Mouse (Mus musculus) hindbrain, postnatal 0 days (tissue): Measurements from ENCODE around the gene Tmem234. TPM values are rescaled to one million over a fixed set of nuclear protein-coding genes. Genes with fewer than 3 reads are reported as not detected.

Experiments used
- ATAC-seq: fragments of 200-750 bp; cut with Nextera tagmentation; 2 replicates; pipeline ENCODE4 v1.8.0; 2017; ENCODE audit warnings: mild to moderate bottlenecking, moderate TSS enrichment, moderate library complexity
- DNase-seq: peaks from one replicate; pipeline ENCODE4 v3.0.0-alpha.2; 2015; ENCODE audit warnings: low spot score
- H3K27ac ChIP-seq: fragments of 300-500 bp; sonication (generic); 2 replicates; pipeline ENCODE4 v1.5.1; 2014; ENCODE audit warnings: mild to moderate bottlenecking
- H3K27me3 ChIP-seq: fragments of 300-500 bp; sonication (generic); 2 replicates; pipeline ENCODE4 v1.6.1; 2014; ENCODE audit warnings: low read length, mixed read lengths; ENCODE audit not compliant: insufficient read depth
- H3K36me3 ChIP-seq: fragments of 300-500 bp; sonication (generic); 2 replicates; pipeline ENCODE4 v1.6.1; 2014; ENCODE audit warnings: low read length, mixed read lengths; ENCODE audit not compliant: insufficient read depth
- H3K4me1 ChIP-seq: fragments of 300-500 bp; sonication (generic); 2 replicates; pipeline ENCODE4 v1.6.1; 2014; ENCODE audit warnings: antibody characterized with exemption, low read length, mixed read lengths; ENCODE audit not compliant: insufficient read depth
- H3K4me2 ChIP-seq: fragments of 300-500 bp; sonication (generic); 2 replicates; pipeline ENCODE4 v1.6.1; 2014; ENCODE audit warnings: low read depth, mild to moderate bottlenecking, low read length, moderate library complexity, mixed read lengths
- H3K4me3 ChIP-seq: fragments of 300-500 bp; sonication (generic); 2 replicates; pipeline ENCODE4 v1.5.1; 2014; ENCODE audit warnings: low read length
- H3K9ac ChIP-seq: fragments of 300-500 bp; sonication (generic); replicated peaks from 2 replicates; pipeline ENCODE4 v1.6.1; 2014; ENCODE audit warnings: mild to moderate bottlenecking, low read length, moderate library complexity, mixed read lengths
- H3K9me3 ChIP-seq: fragments of 300-500 bp; sonication (generic); 2 replicates; pipeline ENCODE4 v1.6.1; 2016; ENCODE audit warnings: low read length, mixed read lengths
- CTCF ChIP-seq: IDR thresholded peaks from 2 replicates; pipeline ENCODE4 v1.5.1; 2016; ENCODE audit warnings: antibody characterized with exemption, control low read depth, low read depth
- WGBS: fragments of 180-500 bp; shearing (Covaris S2); extraction: QIAGEN DNeasy Blood & Tissue Kit; methylation state at CpG from one replicate; pipeline ENCODE4 v1.1.7; 2014; 5-methylcytosine and 5-hydroxymethylcytosine counted together
- polyA plus RNA-seq: library from polyadenylated mRNA; unstranded; fragments of >200 nt; fragmentation: Nextera tagmentation; extraction: Ambion mirVana; gene quantifications from 2 replicates; pipeline ENCODE4 v1.2.1, GENCODE M21; 2015
- total RNA-seq: library from RNA; depleted of rRNA; stranded (reverse); fragments of >200 nt; gene quantifications from 2 replicates; pipeline ENCODE4 v1.2.3, GENCODE M21; 2014

Tmem234 gene
- total and polyA plus RNA-seq, 2 experiments from 2014 or later = 150 to 221 TPM

- peaks cover 12% of the 10 kb centered on the region for H3K36me3 ChIP-seq
- no peaks in the 10 kb centered on the region for H3K4me1 ChIP-seq
- H3K27ac ChIP-seq = no peak overlapping the region
- 7% methylated on average over 1 of the region's 1 CpGs for WGBS
- no peak overlapping the region for H3K4me2 ChIP-seq
- H3K9me3 ChIP-seq = no peaks in the 10 kb centered on the region
- no peaks in the 10 kb centered on the region for H3K27me3 ChIP-seq
- no peak overlapping the region for H3K4me3 ChIP-seq
- ATAC-seq (no peak), DNase-seq (no peak)
- H3K9ac ChIP-seq = no peak overlapping the region
- TF ChIP-seq CTCF = no peak
Measured at GRCm38 (mm10) chr4:129586943-129587342, 13.5 kb upstream of the Tmem234 start.

GRCm38 (mm10) chr4:129588865-129589264 lies 11.6 kb upstream of the Tmem234 start:
- WGBS = 89% methylated on average over 4 of the region's 4 CpGs
- no peak for ATAC-seq
- DNase-seq = no peak
- Histone ChIP-seq H3K4me2 (no peak overlapping the region), H3K4me3 (no peak overlapping the region), H3K27ac (no peak overlapping the region), H3K36me3 (peaks cover 29% of the 10 kb centered on the region), H3K27me3 (no peaks in the 10 kb centered on the region), H3K4me1 (no peaks in the 10 kb centered on the region), H3K9ac (no peak overlapping the region), H3K9me3 (no peaks in the 10 kb centered on the region)
- no peak for TF ChIP-seq CTCF

GRCm38 (mm10) chr4:129608426-129609025 lies 8.1 kb downstream of the Tmem234 start:
- Histone ChIP-seq H3K27me3 (no peaks in the 10 kb centered on the region), H3K9me3 (no peaks in the 10 kb centered on the region), H3K27ac (peak overlapping the region; percentile 57), H3K4me2 (no peak overlapping the region), H3K9ac (peak overlapping the region; percentile 29; the same call in 1 of the 2 replicates), H3K36me3 (peaks cover 27% of the 10 kb centered on the region), H3K4me3 (no peak overlapping the region), H3K4me1 (no peaks in the 10 kb centered on the region)
- peak; percentile 92 for DNase-seq
- TF ChIP-seq CTCF = peak; percentile 96
- 37% methylated on average over 7 of the region's 7 CpGs for WGBS
- peak; percentile 91 for ATAC-seq

GRCm38 (mm10) chr4:129609139-129609631 lies 8.7 kb downstream of the Tmem234 start:
- Histone ChIP-seq H3K4me3 (no peak overlapping the region), H3K27ac (peak overlapping the region; percentile 8; the same call in 1 of the 2 replicates), H3K4me2 (no peak overlapping the region), H3K9ac (0 out of 2 replicates have a peak overlapping the region, but pooled peaks have one; percentile 4), H3K9me3 (no peaks in the 10 kb centered on the region), H3K27me3 (no peaks in the 10 kb centered on the region), H3K4me1 (no peaks in the 10 kb centered on the region), H3K36me3 (peaks cover 21% of the 10 kb centered on the region)
- no peak for TF ChIP-seq CTCF
- DNase-seq (no peak), ATAC-seq (peak; percentile 13; the same call in 1 of the 2 replicates)
- WGBS = 76% methylated on average over 12 of the region's 12 CpGs

GRCm38 (mm10) chr4:129610026-129610425 lies 9.6 kb downstream of the Tmem234 start:
- Histone ChIP-seq H3K9ac (no peak overlapping the region), H3K4me2 (no peak overlapping the region), H3K4me1 (no peaks in the 10 kb centered on the region), H3K27me3 (no peaks in the 10 kb centered on the region), H3K36me3 (peaks cover 13% of the 10 kb centered on the region), H3K4me3 (no peak overlapping the region), H3K27ac (no peak overlapping the region), H3K9me3 (no peaks in the 10 kb centered on the region)
- ATAC-seq = no peak
- no peak for TF ChIP-seq CTCF
- WGBS = 83% methylated on average over 4 of the region's 4 CpGs
- no peak for DNase-seq

- H3K36me3 ChIP-seq = peaks cover 10% of the 10 kb centered on the region
- H3K4me1 ChIP-seq = no peaks in the 10 kb centered on the region
- no peak overlapping the region for H3K4me2 ChIP-seq
- no peak overlapping the region for H3K4me3 ChIP-seq
- no peaks in the 10 kb centered on the region for H3K27me3 ChIP-seq
- ATAC-seq = no peak
- no peaks in the 10 kb centered on the region for H3K9me3 ChIP-seq
- H3K27ac ChIP-seq = no peak overlapping the region
- H3K9ac ChIP-seq = no peak overlapping the region
- WGBS = 68% methylated on average over 4 of the region's 4 CpGs
- TF ChIP-seq CTCF = no peak
- DNase-seq = no peak
Measured at GRCm38 (mm10) chr4:129610472-129610871, 10.0 kb downstream of the Tmem234 start.

GRCm38 (mm10) chr4:129614093-129614492 lies 13.6 kb downstream of the Tmem234 start, which contains the start of gene Dcdc2b:
TSS of gene Dcdc2b (minus strand) at chr4:129614257.
- H3K4me2 ChIP-seq = no peak within 1 kb of the TSS
- WGBS = 56% methylated on average over 6 of the region's 6 CpGs
- no peak within 1 kb of the TSS for H3K9ac ChIP-seq
- peak; percentile 39 for DNase-seq
- no peak within 1 kb of the TSS for H3K4me3 ChIP-seq
- H3K27me3 ChIP-seq = no peaks in the 10 kb centered on the region
- TF ChIP-seq CTCF = no peak
- peak within 1 kb of the TSS; percentile 45; the same call in 1 of the 2 replicates for H3K27ac ChIP-seq
- ATAC-seq = no peak
- H3K36me3 ChIP-seq = peaks cover 4% of the 10 kb centered on the region; the same call in 1 of the 2 replicates
- H3K4me1 ChIP-seq = peaks cover 4% of the 10 kb centered on the region
- no peaks in the 10 kb centered on the region for H3K9me3 ChIP-seq
